Mouse (Mus musculus) heart, postnatal 25 days (tissue): ENCODE results near the gene Hoxd3. TPM values are rescaled to one million over a fixed set of nuclear protein-coding genes. Genes with fewer than 3 reads are reported as not detected.

ENCODE experiments used
- DNase-seq: peaks from one replicate; pipeline ENCODE4 v3.0.0; 2022; ENCODE audit warnings: low spot score
- intact Hi-C: fragments of 180-260 bp; cut with DNase I; formaldehyde crosslinking; loops from one replicate; pipeline ENCODE4 v1.15.1; 2025
- total RNA-seq, 2 experiments: library from RNA; stranded (reverse); gene quantifications; 2 replicates each; pipeline ENCODE4 v1.2.3; 2021

The Hoxd3 gene
- total RNA-seq, 2 experiments from 2014 or later, result not detected

GRCm38 (mm10) chr2:74736688-74737577, 25.2 kb downstream of the Hoxd3 start:
- intact Hi-C loops, result no loop called here
- DNase-seq, result no peak

GRCm38 (mm10) chr2:74737578-74738070, 25.9 kb downstream of the Hoxd3 start:
- DNase-seq, result no peak
- intact Hi-C loops, result no loop called here

GRCm38 (mm10) chr2:74738623-74739475, 27.1 kb downstream of the Hoxd3 start:
- DNase-seq, result no peak
- intact Hi-C loops, result no loop called here

GRCm38 (mm10) chr2:74739476-74739800, 27.7 kb downstream of the Hoxd3 start:
- intact Hi-C loops, result no loop called here
- no peak for DNase-seq

- intact Hi-C loops, result no loop called here
- DNase-seq, result no peak
These were observed 28.1 kb downstream of the Hoxd3 start for GRCm38 (mm10) chr2:74739869-74740268.

- DNase-seq, result no peak
- intact Hi-C loops, result no loop called here
These were observed 28.8 kb downstream of the Hoxd3 start for GRCm38 (mm10) chr2:74740311-74741091.

GRCm38 (mm10) chr2:74741252-74741978, 29.7 kb downstream of the Hoxd3 start:
- DNase-seq, result no peak

GRCm38 (mm10) chr2:74741979-74742277, 30.2 kb downstream of the Hoxd3 start:
- intact Hi-C loops, result no loop called here

More at GRCm38 (mm10) chr2:74741252-74741978, 29.7 kb downstream of the Hoxd3 start:
- intact Hi-C loops, result no loop called here

GRCm38 (mm10) chr2:74745540-74746297, 34.0 kb downstream of the Hoxd3 start:
- intact Hi-C loops, result no loop called here
- DNase-seq, result no peak

More at GRCm38 (mm10) chr2:74741979-74742277, 30.2 kb downstream of the Hoxd3 start:
- no peak for DNase-seq

- intact Hi-C loops, result no loop called here
- DNase-seq, result no peak
These were observed 34.7 kb downstream of the Hoxd3 start for GRCm38 (mm10) chr2:74746298-74746921.

GRCm38 (mm10) chr2:74747006-74747405, 35.3 kb downstream of the Hoxd3 start:
- DNase-seq, result no peak
- intact Hi-C loops, result no loop called here

GRCm38 (mm10) chr2:74747661-74748141, 36.0 kb downstream of the Hoxd3 start:
- intact Hi-C loops, result no loop called here
- DNase-seq, result no peak

GRCm38 (mm10) chr2:74748436-74748995, 36.8 kb downstream of the Hoxd3 start:
- no peak for DNase-seq
- intact Hi-C loops, result no loop called here

- intact Hi-C loops, result no loop called here
- no peak for DNase-seq
These were observed 37.8 kb downstream of the Hoxd3 start for GRCm38 (mm10) chr2:74749337-74750121.

GRCm38 (mm10) chr2:74750731-74751250, 39.1 kb downstream of the Hoxd3 start:
- no peak for DNase-seq
- intact Hi-C loops, result no loop called here

GRCm38 (mm10) chr2:74751861-74752260, 40.1 kb downstream of the Hoxd3 start:
- intact Hi-C loops, result no loop called here
- no peak for DNase-seq
